Mouse (Mus musculus) liver, embryonic 14.5 days (tissue): ENCODE measurements around the gene Tgfb1. TPM values are rescaled to one million over a fixed set of nuclear protein-coding genes. Genes with fewer than 3 reads are reported as not detected.
A peak's percentile ranks its signal among the peaks of the same experiment; 100 is the strongest.

Source experiments
- ATAC-seq: fragments of 200-750 bp; cut with Nextera tagmentation; 2 replicates; pipeline ENCODE4 v1.8.0; 2017; ENCODE audit warnings: moderate number of reproducible peaks, mild to moderate bottlenecking, moderate library complexity; ENCODE audit not compliant: insufficient read depth
- DNase-seq, 3 experiments: peaks; one replicate each; pipeline ENCODE4 v3.0.0-alpha.2; 2012 to 2013; ENCODE audit warnings: low read depth in 3 of 3, low spot score in 3 of 3
- H3K27ac ChIP-seq: fragments of 300-500 bp; sonication (generic); 2 replicates; pipeline ENCODE4 v1.5.1; 2014; ENCODE audit warnings: moderate library complexity, mild to moderate bottlenecking, control low read depth, inconsistent platforms
- H3K27me3 ChIP-seq: fragments of 300-500 bp; sonication (generic); 2 replicates; pipeline ENCODE4 v1.6.1; 2014; ENCODE audit warnings: mild to moderate bottlenecking, low read length, moderate library complexity; ENCODE audit not compliant: control insufficient read depth, insufficient read depth
- H3K36me3 ChIP-seq: fragments of 300-500 bp; sonication (generic); replicated peaks from 2 replicates; pipeline ENCODE4 v1.6.1; 2014; ENCODE audit warnings: low read depth; ENCODE audit not compliant: control insufficient read depth, insufficient read depth
- H3K4me1 ChIP-seq, 2 experiments: fragments of 200-500 bp in 1 of 2; fragments of 300-500 bp in 1 of 2; sonication (generic) in 1 of 2; replicated peaks; 2 replicates each; pipeline ENCODE4 v1.6.1; 2012 to 2014; ENCODE audit warnings: antibody characterized with exemption in 1 of 2, inconsistent platforms in 1 of 2, low read length in 1 of 2; ENCODE audit not compliant: control insufficient read depth in 2 of 2, insufficient read depth in 2 of 2
- H3K4me2 ChIP-seq: fragments of 300-500 bp; sonication (generic); 2 replicates; pipeline ENCODE4 v1.6.1; 2014; ENCODE audit warnings: low read depth, mild to moderate bottlenecking, control low read depth, moderate library complexity
- H3K4me3 ChIP-seq, 2 experiments: fragments of 200-500 bp in 1 of 2; fragments of 300-500 bp in 1 of 2; sonication (generic) in 1 of 2; 2 replicates each; pipeline ENCODE4 v1.5.1; 2012 to 2014; ENCODE audit warnings: low read depth in 2 of 2, low read length in 2 of 2, mild to moderate bottlenecking in 2 of 2, control low read depth in 1 of 2, inconsistent platforms in 1 of 2, moderate library complexity in 1 of 2; ENCODE audit not compliant: insufficient read depth in 1 of 2
- H3K9ac ChIP-seq: fragments of 300-500 bp; sonication (generic); replicated peaks from 2 replicates; pipeline ENCODE4 v1.6.1; 2014; ENCODE audit warnings: mild to moderate bottlenecking, control low read depth, moderate library complexity
- H3K9me3 ChIP-seq: fragments of 300-500 bp; sonication (generic); 2 replicates; pipeline ENCODE4 v1.6.1; 2016; ENCODE audit warnings: low read length, mixed read lengths; ENCODE audit not compliant: control insufficient read depth
- CTCF ChIP-seq: IDR thresholded peaks from 2 replicates; pipeline ENCODE4 v1.5.1; 2016; ENCODE audit warnings: antibody characterized with exemption, low read depth, control low read depth
- EP300 ChIP-seq: IDR thresholded peaks from 2 replicates; pipeline ENCODE4 v1.6.1; 2016; ENCODE audit warnings: antibody characterized with exemption, low read depth
- WGBS: fragments of 180-500 bp; shearing (Covaris S2); extraction: QIAGEN DNeasy Blood & Tissue Kit; methylation state at CpG from one replicate; pipeline ENCODE4 v1.1.7; 2014; ENCODE audit not compliant: insufficient replicate concordance; 5-methylcytosine and 5-hydroxymethylcytosine counted together
- polyA plus RNA-seq, 2 experiments: library from polyadenylated mRNA; depleted of rRNA in 1 of 2; stranded (reverse) in 1 of 2; unstranded in 1 of 2; fragments of >200 nt; fragmentation: Nextera tagmentation in 1 of 2; extraction: Ambion mirVana in 1 of 2; gene quantifications; 2 replicates each; pipeline versions ENCODE4 v1.2.1 to v1.2.3; 2012 to 2014

The Tgfb1 gene
- polyA plus RNA-seq, 2 experiments: 3.9 to 18.5 TPM

DNA sequence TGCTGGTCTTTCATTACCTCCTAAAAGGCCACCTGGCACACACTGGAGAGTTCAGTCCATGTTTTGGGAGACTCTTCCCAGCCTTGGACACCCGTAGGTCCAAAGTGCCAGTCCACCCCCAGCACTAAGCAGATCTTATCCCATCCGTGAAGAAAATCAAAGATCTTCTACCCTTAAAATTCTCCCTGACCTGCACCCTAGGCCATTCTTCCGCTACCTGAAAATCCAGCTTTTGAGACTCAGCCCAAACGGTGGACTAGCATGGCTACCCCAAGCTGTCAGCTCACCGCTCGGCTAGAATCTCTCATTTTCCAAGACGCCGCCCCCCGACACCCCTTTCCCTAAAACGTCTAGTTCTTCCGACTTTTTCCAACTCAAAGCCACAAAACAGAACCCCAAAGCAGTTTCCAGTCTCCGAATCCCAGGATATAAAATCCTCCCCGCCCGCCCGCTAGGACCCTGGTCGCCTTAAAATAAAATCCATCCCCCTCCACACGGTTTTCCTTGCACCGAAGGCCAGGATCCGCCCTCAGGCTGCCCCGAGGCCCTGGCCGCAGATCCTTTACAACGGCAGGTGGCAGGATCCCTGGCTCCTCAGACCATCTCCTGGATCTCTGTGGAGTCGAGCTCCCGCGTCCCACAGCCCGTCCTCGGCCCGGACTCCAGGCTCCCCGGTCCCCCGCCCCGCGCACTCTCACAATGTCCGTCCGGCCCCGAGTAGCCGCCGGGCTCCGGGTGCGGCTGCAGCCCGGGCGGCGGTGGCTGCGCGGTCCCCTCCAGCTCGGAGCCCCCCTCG is 67.0 kb downstream of the Tgfb1 start:
- peaks cover 35% of the 10 kb centered on the region for H3K36me3 ChIP-seq

GRCm38 (mm10) chr7:25754439-25754737 is 67.6 kb downstream of the Tgfb1 start:
- peak overlapping the region; percentile 93 for H3K27ac ChIP-seq
- H3K4me1 ChIP-seq: peaks cover 17 to 18% of the 10 kb centered on the region in 2 experiments
- H3K9me3 ChIP-seq: no peaks in the 10 kb centered on the region
- no peak for ATAC-seq
- H3K4me3 ChIP-seq: peak overlapping the region; percentile 90 to 100
- peak overlapping the region; percentile 100 for H3K4me2 ChIP-seq
- TF ChIP-seq CTCF: peak; percentile 16
- TF ChIP-seq EP300: no peak
- H3K9ac ChIP-seq: peak overlapping the region; percentile 100
- no peaks in the 10 kb centered on the region for H3K27me3 ChIP-seq
- H3K36me3 ChIP-seq: peaks cover 29% of the 10 kb centered on the region
- no peak for DNase-seq
- WGBS: under 1% methylated on average over 29 of the region's 30 CpGs

More for the DNA sequence above, 67.0 kb downstream of the Tgfb1 start:
- peak overlapping the region; percentile 90 to 100 for H3K4me3 ChIP-seq
- peak in 1 of 3 experiments; percentile 24 for DNase-seq
- WGBS: under 1% methylated on average over 46 of the region's 46 CpGs
- peaks cover 17 to 18% of the 10 kb centered on the region in 2 experiments for H3K4me1 ChIP-seq
- H3K9ac ChIP-seq: peak overlapping the region; percentile 100
- ATAC-seq: peak; percentile 6; the same call in 1 of the 2 replicates
- H3K27me3 ChIP-seq: no peaks in the 10 kb centered on the region
- peak overlapping the region; percentile 100 for H3K4me2 ChIP-seq
- peak overlapping the region; percentile 93 for H3K27ac ChIP-seq
- TF ChIP-seq CTCF (no peak), EP300 (no peak)
- no peaks in the 10 kb centered on the region for H3K9me3 ChIP-seq

Other genes with a start within 250 kb of the Tgfb1 start
- gene Ceacam1, start 209.4 kb upstream of the Tgfb1 start, polyA plus RNA-seq (2012; rRNA removed): 2.8 and 3.0 TPM in 2 replicates
- 3.8 and 4.3 TPM in 2 replicates for gene Ceacam1, start 209.4 kb upstream of the Tgfb1 start, polyA plus RNA-seq (2014; fragmentation: Nextera tagmentation; extraction: Ambion mirVana)
- 0.02 and 0.03 TPM in 2 replicates for gene Ceacam2, start 147.1 kb upstream of the Tgfb1 start, polyA plus RNA-seq (2012; rRNA removed)
- 0.15 TPM in 1 of 2 replicates, not detected in the other for gene Ceacam2, start 147.1 kb upstream of the Tgfb1 start, polyA plus RNA-seq (2014; fragmentation: Nextera tagmentation; extraction: Ambion mirVana)
- gene Erich4, start 71.1 kb upstream of the Tgfb1 start, polyA plus RNA-seq (2012; rRNA removed): 0.40 and 0.52 TPM in 2 replicates
- 0.47 and 0.51 TPM in 2 replicates for gene Erich4, start 71.1 kb upstream of the Tgfb1 start, polyA plus RNA-seq (2014; fragmentation: Nextera tagmentation; extraction: Ambion mirVana)
- gene Dmac2, start 67.6 kb upstream of the Tgfb1 start, polyA plus RNA-seq (2012; rRNA removed): 8.1 and 9.6 TPM in 2 replicates
- gene Dmac2, start 67.6 kb upstream of the Tgfb1 start, polyA plus RNA-seq (2014; fragmentation: Nextera tagmentation; extraction: Ambion mirVana): 6.9 and 7.4 TPM in 2 replicates
- 1.6 TPM in 2 replicates for gene B3gnt8, start 60.3 kb upstream of the Tgfb1 start, polyA plus RNA-seq (2012; rRNA removed)
- gene B3gnt8, start 60.3 kb upstream of the Tgfb1 start, polyA plus RNA-seq (2014; fragmentation: Nextera tagmentation; extraction: Ambion mirVana): 0.72 and 0.81 TPM in 2 replicates
- gene Bckdha, start 28.0 kb upstream of the Tgfb1 start, polyA plus RNA-seq (2012; rRNA removed): 20.1 and 22.0 TPM in 2 replicates
- 17.3 and 21.0 TPM in 2 replicates for gene Bckdha, start 28.0 kb upstream of the Tgfb1 start, polyA plus RNA-seq (2014; fragmentation: Nextera tagmentation; extraction: Ambion mirVana)
- gene Exosc5, start 27.8 kb upstream of the Tgfb1 start, polyA plus RNA-seq (2012; rRNA removed): 33.7 and 35.2 TPM in 2 replicates
- gene Exosc5, start 27.8 kb upstream of the Tgfb1 start, polyA plus RNA-seq (2014; fragmentation: Nextera tagmentation; extraction: Ambion mirVana): 48.1 and 51.6 TPM in 2 replicates
- 0.22 and 0.32 TPM in 2 replicates for gene Tmem91, start 11.8 kb upstream of the Tgfb1 start, polyA plus RNA-seq (2012; rRNA removed)
- gene Tmem91, start 11.8 kb upstream of the Tgfb1 start, polyA plus RNA-seq (2014; fragmentation: Nextera tagmentation; extraction: Ambion mirVana): 0.39 and 0.51 TPM in 2 replicates
- 21.9 and 28.2 TPM in 2 replicates for gene B9d2, start 6.2 kb upstream of the Tgfb1 start, polyA plus RNA-seq (2012; rRNA removed)
- gene B9d2, start 6.2 kb upstream of the Tgfb1 start, polyA plus RNA-seq (2014; fragmentation: Nextera tagmentation; extraction: Ambion mirVana): 18.8 and 20.4 TPM in 2 replicates
- gene Ccdc97, start 32.1 kb downstream of the Tgfb1 start, polyA plus RNA-seq (2012; rRNA removed): 17.1 and 19.5 TPM in 2 replicates
- 11.3 and 13.2 TPM in 2 replicates for gene Ccdc97, start 32.1 kb downstream of the Tgfb1 start, polyA plus RNA-seq (2014; fragmentation: Nextera tagmentation; extraction: Ambion mirVana)
- gene Hnrnpul1, start 67.8 kb downstream of the Tgfb1 start, polyA plus RNA-seq (2012; rRNA removed): 22.8 and 26.5 TPM in 2 replicates
- gene Hnrnpul1, start 67.8 kb downstream of the Tgfb1 start, polyA plus RNA-seq (2014; fragmentation: Nextera tagmentation; extraction: Ambion mirVana): 36.5 and 39.1 TPM in 2 replicates
- gene Axl, start 101.7 kb downstream of the Tgfb1 start, polyA plus RNA-seq (2012; rRNA removed): 5.3 and 5.8 TPM in 2 replicates
- gene Axl, start 101.7 kb downstream of the Tgfb1 start, polyA plus RNA-seq (2014; fragmentation: Nextera tagmentation; extraction: Ambion mirVana): 11.8 and 12.7 TPM in 2 replicates
- gene Cyp2s1, start 129.9 kb downstream of the Tgfb1 start, polyA plus RNA-seq (2012; rRNA removed): 0.22 and 0.49 TPM in 2 replicates
- 0.25 and 0.52 TPM in 2 replicates for gene Cyp2s1, start 129.9 kb downstream of the Tgfb1 start, polyA plus RNA-seq (2014; fragmentation: Nextera tagmentation; extraction: Ambion mirVana)
- 0.05 and 0.07 TPM in 2 replicates for gene Cyp2b10, start 210.6 kb downstream of the Tgfb1 start, polyA plus RNA-seq (2012; rRNA removed)
- 0.10 TPM in 1 of 2 replicates, not detected in the other for gene Cyp2b10, start 210.6 kb downstream of the Tgfb1 start, polyA plus RNA-seq (2014; fragmentation: Nextera tagmentation; extraction: Ambion mirVana)